Mouse (Mus musculus) kidney, adult 2 months (tissue): ENCODE measurements around the gene Fxyd3.

Source experiments
- CTCF ChIP-seq: fragments of 200-500 bp; conservative IDR thresholded peaks from 2 replicates; pipeline ENCODE4 v1.5.1; 2011; ENCODE audit warnings: low read depth, mild to moderate bottlenecking, control low read depth, low read length, moderate library complexity, mixed read lengths; ENCODE audit not compliant: insufficient read depth, insufficient read length
- POLR2A ChIP-seq: fragments of 200-500 bp; IDR thresholded peaks from one replicate; pipeline ENCODE4 v1.6.1; 2011; ENCODE audit warnings: low read depth, low read length, control low read depth

GRCm38 (mm10) chr7:31030717-31031116 lies 45.8 kb downstream of the Fxyd3 start:
- TF ChIP-seq POLR2A (no peak), CTCF (0 out of 2 replicates have a peak, but pooled peaks have one; percentile 1)
